Mouse (Mus musculus) induced T-regulatory cell, adult 2 months (primary cell): Measurements from ENCODE around the gene Sf1.

ENCODE experiments used
- DNase-seq: peaks from one replicate; pipeline ENCODE4 v3.0.0-alpha.2; 2012; ENCODE audit warnings: low read depth

Sf1 gene

DNA sequence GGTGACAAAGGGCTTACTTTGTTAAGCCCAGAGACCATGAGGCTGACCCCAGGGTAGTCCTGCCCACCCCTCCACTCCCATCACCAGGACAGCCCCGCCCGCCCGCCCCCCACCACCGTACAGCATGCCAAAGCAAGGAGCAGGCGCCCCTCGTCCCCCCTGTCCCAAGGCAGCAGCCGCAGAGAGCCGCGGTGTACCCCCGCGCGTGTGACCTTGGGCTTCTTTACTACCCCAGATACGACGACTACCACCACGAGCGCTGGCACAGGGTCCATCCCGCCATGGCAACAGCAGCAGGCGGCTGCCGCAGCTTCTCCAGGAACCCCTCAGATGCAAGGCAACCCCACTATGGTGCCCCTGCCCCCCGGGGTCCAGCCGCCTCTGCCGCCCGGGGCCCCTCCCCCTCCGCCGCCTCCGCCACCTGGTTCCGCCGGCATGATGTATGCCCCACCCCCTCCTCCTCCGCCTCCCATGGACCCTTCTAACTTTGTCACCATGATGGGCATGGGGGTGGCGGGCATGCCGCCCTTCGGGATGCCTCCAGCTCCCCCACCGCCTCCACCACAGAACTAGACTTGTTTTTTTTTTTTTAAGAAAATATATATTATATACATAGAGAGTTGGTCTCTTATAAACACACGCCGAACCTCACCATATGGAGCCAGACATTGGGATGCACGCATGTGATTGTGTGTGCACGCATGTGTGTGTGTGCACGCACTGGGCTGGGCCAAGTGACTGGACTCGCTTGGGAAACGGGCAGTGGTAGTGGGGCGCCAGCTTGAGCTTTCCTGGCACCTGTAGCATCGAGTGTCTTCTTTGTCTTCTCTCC is 12.1 kb downstream of the Sf1 start:
- no peak for DNase-seq

DNA sequence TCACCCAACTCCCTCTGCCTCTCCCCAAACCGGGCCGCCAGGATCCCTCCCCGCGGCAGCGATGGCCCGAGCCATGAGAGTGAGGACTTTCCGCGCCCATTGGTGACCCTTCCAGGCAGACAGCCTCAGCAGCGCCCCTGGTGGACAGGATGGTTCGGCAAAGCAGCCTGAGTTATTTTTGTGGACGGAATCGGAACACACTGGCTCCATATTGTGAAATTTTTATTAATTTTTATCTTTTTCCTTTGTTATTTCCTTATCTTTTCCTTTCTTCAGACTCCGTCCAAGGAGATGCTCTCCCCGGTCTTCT is 12.7 kb downstream of the Sf1 start:
- peak; percentile 61 for DNase-seq

DNA sequence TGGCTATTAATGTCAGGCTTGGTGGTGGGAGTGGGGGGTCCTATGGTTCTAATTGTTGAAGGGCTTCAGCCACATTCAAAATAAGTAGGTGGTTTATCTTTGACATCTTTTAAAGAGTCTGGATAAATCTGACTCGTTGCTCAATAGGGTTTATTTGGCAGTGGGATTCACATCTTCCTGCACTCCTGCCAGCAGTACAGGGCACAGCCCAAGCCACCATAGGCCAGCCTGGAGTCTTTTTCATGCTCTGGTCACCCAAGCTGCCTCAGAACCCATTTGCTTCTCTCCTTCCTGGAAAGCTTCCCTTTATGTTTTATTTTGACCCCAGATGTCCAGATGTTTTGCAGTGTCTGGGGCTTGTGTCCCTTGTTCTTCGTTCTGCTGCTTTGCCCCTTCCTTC is 13.2 kb downstream of the Sf1 start:
- no peak for DNase-seq

DNA sequence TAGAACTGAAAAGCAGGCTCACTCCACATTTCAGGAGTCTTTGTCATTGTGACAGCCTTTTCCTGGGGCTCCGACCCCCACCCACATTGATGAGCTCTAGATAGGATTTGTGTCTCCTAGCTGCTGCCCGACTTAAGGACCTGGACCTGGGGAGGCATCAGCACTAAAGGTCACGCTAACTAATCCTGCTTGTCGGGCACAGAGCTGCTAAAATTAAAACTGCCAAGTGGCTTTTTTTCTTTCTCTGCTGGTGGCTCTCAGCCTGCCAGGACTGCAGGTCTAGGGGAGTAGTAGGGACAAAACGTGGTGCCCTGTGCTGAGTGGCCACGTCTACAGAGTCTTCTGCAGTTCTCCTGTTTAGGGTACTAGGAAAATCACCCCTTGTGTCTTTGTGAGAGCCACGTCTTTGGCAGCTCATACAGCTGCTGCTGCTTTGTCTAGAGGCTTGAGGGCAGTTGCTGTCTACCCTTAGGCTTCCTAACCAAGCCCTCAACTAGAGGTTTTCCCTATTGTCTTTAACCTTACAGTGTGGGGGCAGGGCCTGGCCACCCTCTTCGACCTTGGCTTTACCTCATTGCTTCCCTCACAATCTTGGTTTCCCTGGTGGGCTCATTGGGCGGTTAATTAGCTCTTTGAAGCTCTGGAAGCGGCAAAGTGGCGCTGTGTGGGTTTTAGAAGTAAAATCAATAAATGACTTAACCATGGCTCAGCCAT is 14.0 kb downstream of the Sf1 start:
- DNase-seq = no peak

DNA sequence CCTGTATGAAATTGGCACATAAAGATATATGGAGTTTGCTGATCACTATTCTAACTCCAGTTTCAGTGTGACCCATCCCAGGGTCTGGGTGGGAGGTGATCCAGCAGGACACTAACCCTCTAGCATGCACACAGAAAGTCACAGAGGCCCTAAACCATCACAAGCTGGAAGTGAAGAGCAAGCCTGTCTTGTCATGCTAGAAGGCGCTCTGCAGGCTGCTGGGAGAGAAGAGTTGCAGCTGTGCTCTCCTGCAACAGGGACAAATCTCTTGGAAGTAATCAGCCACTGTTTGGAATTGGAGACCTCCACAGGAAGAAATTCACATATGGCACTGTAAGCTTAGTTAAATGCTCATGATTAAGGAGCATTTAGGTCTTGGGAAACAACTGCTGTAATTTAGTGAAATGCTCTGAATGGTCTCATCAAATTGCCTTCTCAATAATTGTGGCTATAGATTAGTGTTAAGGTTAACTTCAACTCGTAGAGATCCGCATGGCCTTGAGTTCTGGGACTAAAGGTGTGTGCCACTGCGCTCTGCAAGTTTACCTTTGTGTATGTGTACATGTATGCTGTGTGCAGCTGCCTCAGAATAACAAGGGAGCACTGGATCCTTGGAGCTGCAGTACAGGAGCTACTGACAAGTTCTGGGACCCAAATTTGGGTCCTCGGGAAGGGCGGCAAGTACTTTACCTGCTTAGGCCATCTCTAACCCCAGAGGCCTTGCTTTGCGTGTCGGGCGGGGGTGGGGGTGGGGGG is 17.1 kb downstream of the Sf1 start:
- DNase-seq = no peak

DNA sequence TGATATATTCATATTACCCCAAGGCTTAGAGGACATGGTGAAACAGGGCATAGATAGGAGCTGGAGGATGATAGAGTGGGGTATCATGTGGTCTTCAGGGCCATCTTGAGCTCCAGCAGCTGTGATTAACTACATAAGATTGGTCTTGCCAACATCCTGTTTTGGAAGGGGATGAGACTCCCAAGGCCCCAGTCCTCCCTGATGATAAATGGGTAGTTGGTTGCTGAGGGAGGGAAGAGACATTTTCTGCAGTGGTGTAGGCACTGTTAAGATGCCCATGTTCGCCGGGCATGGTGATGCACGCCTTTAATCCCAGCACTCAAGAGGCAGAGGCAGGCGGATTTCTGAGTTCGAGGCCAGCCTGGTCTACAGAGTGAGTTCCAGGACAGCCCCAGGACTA is 17.7 kb downstream of the Sf1 start:
- DNase-seq = no peak

DNA sequence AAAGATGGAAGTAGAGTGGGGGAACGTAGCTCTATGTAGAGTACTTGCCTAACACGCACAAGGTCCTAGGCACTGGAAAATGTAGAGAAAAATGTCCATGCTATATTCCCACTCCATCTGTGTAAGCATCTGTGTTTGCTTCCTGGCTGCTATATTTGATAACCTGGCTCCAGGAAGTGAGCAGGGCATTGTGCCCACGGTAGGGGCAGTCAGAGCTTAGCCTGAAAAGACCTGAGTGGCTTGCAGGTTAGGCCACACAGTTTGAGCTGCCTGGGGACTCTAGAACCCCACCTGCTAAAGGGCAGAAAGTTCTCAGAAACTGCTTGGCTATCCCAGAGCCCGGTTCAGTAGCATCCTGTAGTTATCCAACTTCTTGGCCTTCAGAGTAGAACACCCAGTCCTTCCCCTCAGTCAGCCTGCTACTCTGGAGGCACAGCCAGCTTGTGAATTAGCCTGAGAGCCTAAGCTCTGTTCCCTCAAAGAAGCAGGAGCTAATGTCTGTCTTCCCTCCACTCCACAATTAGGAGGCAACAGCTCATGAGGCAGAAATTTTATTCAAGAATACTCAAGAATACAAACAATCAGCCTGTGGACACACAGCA is 18.9 kb downstream of the Sf1 start:
- DNase-seq = no peak

DNA sequence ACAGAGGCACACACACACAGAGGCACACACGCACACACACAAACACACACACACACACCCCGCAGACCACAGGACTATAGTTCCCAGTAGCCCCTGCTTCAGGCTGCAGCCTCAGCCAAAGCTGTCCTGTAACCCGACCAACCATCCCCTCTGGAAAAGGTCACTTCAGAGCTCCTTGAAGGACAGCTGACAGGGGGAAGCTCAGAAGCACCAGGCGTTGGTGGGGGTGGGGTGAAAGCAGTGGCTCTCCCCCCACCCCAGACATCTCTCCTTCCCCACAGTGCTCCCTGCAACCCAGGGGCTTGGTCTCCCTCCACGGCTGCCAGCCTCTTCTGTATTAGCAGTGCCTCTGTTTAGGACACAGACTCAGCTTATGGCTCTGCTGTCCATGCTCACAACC is 20.0 kb downstream of the Sf1 start:
- no peak for DNase-seq

DNA sequence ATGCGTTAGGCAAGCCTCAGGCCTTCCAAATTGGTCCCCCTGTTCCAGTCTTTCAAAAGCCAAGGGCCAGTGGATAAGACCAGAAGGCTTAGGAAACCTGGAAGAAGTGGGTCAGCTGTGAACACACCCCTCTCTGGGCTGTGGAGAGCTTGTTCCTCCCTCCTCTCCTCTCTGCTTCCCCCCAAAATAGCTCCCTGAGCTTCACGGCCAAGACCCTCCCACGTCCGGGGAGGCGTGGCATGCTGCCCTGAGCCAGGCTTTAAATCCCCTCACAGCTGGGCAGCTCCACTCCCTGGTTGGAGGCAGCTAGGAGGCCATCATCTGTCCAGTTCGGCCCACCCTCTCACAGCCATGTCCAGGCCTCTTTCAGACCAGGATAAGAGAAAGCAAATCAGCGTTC is 20.6 kb downstream of the Sf1 start, which contains the start of gene Pygm:
Gene Pygm, plus strand, starts transcription at position 272 of the 400 bp plus-strand sequence.
- no peak for DNase-seq

DNA sequence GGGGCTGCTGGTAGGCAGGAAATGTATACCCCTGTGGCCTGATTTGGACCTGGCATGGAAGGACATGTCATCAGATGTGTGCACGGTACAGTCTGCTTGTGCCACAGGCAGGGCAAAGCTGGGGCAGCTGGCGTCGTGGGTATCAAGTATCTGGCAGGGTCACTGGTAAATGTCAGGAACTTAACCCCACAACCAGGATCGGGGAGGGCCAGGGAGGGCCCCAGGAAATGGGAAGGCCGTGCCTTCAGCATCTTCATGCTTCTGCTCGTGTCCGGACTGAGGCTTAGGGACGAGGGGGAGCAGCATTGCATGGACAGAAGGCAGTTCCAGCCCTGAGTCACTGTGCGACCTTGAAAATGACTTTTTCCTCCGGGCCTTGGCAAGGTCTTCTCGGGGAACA is 21.5 kb downstream of the Sf1 start:
- DNase-seq = no peak

DNA sequence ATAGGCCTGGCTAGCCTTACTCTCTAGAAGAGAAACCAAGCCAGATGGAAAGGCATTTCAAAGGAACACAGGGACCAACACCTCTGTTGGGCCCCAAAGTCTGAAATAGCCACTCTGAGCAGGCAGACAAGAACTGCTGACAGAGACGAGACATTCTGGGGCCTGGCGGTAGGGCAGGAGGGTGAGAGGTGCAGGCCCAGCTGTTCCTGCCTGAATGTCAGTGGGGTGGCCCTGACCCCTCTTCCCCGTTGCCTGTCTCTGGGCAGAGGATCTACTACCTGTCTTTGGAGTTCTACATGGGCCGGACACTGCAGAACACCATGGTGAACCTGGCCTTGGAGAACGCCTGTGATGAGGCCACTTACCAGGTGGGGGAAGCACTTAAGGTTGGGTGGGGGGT is 21.9 kb downstream of the Sf1 start:
- DNase-seq = no peak

DNA sequence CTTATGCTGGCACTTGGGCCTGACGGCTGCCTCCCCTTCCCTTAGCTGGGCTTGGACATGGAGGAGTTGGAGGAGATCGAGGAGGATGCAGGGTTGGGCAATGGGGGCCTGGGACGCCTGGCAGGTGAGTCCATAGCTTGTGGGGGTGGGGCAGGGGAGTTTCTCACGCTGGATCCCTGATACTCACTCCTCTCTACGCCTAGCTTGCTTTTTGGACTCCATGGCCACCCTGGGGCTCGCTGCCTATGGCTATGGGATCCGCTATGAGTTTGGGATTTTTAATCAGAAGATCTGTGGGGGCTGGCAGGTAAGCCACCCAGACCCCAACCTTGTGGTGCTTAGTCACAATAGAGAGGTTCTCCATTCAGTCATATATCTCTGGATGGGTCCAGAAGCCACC is 22.3 kb downstream of the Sf1 start:
- no peak for DNase-seq

DNA sequence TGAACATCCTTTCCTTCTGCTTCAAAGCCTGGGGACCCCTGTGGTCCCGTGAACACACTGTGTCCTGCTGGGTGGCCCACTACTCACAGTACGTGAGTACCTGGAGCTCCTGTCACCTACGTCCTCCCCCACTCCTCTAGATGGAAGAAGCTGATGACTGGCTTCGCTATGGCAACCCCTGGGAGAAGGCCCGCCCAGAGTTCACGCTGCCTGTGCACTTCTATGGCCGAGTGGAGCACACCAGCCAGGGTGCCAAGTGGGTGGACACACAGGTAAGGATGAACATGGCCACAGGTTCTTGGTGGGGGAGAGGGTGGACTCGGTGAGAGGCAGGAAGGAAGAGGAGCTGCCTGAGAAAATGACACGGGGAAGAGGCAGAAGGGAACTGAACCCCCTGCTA is 22.7 kb downstream of the Sf1 start:
- DNase-seq = no peak

DNA sequence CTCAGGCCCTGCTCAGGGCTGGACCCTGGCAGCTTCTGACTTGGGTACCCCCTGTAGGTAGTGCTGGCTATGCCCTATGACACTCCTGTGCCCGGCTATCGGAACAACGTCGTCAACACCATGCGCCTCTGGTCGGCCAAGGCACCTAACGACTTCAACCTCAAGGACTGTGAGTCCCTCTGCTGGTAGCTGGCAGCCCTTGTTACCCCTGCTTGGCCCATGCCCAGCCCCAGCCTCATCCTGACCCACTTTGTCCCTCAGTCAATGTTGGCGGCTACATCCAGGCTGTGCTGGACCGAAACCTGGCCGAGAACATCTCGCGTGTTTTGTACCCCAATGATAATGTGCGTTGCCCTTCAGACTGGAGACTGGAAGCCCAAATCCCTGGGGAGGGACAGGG is 24.5 kb downstream of the Sf1 start:
- no peak for DNase-seq

DNA sequence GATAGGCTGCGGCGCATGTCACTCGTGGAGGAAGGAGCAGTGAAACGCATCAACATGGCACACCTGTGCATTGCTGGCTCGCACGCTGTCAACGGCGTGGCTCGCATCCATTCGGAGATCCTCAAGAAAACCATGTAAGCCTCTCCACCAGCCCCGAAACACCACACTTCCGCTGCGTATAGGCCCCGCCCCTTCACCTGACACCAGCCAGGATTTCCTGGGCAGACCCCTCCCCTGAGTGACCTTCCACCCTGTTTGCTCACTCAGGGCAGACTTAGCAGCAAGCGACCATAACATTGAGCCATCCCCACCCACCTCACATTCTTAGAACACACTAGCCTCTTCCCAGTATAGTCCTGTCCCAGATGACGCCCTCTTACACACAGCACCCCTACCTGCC is 26.3 kb downstream of the Sf1 start:
- DNase-seq = peak; percentile 85

DNA sequence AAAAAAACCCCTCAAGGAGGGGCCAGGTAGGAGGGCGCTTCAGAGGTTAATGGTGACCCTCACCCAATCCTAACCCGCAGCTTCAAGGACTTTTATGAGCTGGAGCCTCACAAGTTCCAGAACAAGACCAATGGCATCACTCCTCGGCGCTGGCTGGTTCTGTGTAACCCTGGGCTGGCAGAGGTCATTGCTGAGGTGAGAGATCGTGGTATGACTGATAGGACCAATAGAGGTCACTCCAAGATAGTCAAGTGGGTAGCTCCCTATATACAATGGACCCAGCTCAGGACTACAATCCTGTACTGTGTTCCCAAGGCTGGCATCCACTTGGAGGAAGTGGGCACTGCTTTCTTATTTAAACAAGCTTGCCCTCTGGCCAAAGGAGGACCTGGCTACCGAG is 26.8 kb downstream of the Sf1 start:
- DNase-seq = no peak

DNA sequence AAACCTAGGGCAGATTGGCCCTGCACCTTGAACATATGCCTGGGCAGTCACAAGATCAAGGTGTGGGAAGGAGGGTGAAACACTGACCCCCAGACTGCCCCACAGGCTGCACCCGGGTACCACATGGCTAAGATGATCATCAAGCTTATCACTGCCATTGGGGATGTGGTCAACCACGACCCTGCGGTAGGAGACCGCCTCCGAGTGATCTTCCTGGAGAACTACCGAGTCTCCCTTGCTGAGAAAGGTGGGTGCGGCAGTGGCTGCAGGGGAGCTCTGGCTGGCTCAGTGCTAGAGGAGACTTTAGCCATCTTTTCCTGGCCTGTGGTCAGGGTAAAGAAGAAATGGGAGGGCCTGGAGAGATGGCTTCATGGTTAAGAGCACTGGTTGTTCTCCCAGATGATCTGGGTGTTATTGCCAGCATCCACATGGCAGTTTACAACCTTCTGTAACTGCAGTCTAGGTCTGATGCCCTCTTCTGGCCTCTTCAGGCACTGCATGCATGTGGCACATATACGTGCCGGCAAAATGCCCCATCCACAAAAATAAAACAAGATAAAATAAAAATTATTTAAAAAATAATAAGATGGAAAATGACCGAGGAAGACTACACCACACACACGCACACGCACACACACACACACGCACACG is 29.4 kb downstream of the Sf1 start:
- DNase-seq = peak; percentile 71

DNA sequence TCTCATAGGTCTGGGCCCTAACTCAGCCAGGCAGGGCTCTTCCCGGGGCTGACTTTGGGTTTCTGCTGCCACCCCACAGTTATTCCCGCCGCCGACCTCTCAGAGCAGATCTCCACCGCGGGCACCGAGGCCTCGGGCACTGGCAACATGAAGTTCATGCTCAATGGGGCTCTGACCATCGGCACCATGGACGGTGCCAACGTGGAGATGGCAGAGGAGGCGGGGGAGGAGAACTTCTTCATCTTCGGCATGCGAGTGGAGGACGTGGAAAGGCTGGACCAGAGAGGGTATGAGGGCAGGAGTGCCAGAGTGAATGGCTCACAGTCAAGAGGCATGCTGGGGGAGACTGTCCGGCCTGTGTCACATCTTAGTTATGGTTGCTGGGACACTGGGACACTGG is 30.1 kb downstream of the Sf1 start:
- no peak for DNase-seq

DNA sequence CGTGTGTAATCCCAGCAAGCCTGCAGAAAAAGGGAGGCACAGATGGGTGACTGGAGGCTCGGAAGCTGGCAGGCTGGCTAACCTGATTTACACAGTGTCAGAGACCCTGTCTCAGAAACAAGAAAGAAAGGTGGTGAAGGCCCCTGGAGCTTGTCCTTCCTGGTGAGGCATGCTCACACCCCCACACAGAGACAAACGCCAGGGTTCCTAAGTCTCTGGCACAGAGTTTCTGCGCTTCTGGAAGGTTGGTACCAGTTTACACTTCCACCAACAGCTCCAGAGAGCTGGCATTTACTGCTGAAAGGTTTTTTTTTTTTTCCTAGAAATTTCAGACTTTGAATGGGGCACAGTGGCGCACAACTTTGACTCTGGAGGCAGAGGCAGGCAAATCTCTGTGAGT is 32.7 kb downstream of the Sf1 start:
- DNase-seq = no peak

DNA sequence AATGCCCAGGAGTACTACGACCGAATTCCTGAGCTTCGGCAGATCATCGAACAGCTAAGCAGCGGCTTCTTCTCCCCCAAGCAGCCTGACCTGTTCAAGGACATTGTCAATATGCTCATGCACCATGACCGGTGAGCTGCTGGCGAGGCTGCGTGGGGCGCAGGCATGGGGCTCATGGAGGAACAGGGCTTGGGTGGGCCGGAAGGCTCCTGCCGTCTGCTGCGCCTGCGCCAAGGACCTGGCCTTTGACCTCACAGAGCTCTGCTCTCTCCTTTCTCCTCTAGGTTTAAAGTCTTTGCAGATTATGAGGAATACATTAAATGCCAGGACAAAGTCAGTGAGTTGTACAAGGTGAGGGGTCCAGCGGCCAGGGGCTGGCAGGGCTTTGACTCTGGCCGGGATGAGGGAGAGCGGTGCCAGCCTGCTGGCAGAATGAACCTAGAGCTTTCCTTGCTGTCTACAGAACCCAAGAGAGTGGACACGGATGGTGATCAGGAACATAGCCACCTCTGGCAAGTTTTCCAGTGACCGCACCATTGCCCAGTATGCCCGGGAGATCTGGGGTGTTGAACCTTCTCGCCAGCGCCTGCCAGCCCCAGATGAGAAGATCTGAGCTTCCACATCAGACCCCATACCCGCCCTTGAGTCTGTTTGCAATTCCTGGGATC is 34.2 kb downstream of the Sf1 start:
- no peak for DNase-seq

DNA sequence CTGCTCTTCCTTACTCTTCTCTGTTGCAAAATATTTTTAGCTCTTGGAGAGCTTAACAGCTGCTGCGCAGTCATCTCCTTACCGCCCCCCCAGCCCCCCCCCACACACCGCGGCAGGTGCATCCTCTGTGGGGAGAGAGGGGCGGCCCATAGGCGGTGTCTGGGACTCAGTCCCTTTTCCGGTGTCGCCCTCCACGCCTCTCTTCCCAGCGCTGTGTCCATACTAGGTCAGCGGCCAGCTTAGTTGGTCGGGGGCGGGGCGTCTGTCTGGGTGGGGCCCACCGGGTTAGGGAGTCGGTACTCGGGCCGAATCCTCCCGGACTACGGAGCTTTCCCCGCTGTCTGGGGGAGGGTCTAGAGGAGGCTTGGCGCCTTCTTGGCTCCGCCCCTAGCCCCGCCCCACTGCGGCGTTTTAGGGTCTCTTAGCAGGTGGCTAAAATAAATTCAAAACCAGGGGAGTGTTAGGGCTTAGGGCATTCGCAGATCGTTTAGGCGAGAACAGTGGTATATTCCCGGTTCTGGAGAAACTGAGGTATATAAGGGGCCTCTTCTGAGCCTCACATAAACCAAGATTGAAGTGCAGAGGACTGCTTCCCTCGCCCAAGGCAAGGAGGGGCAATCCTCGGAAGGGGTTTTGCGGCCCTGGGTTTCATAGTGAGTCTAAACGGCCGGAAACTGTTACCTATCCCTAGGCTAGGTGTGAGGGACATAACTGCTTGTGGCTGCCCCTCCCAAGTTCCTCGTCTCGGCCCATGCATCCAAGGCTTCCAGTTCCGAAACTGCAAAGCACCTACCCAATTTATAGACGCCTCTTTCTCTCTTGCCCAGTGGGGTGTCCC is 35.2 kb downstream of the Sf1 start:
- peak; percentile 89 for DNase-seq
